Mouse (Mus musculus) G1E (cell line): Measurements from ENCODE around the gene Kcnq1. TPM values are rescaled to one million over a fixed set of nuclear protein-coding genes. Genes with fewer than 3 reads are reported as not detected.

Source experiments
- ATAC-seq: 2 replicates; pipeline ENCODE4 v1.8.0; 2016; ENCODE audit warnings: mild to moderate bottlenecking; ENCODE audit not compliant: insufficient number of reproducible peaks, poor library complexity, low FRiP score, severe bottlenecking; ENCODE audit errors: extremely low read depth
- DNase-seq: peaks from one replicate; pipeline ENCODE4 v3.0.0; 2012; ENCODE audit warnings: low spot score
- H3K27me3 ChIP-seq: 2 replicates; pipeline ENCODE4 v1.6.1; 2012; ENCODE audit warnings: mild to moderate bottlenecking, low read length, inconsistent platforms; ENCODE audit not compliant: insufficient read depth
- H3K36me3 ChIP-seq: replicated peaks from 2 replicates; pipeline ENCODE3; 2012; ENCODE audit warnings: mild to moderate bottlenecking, inconsistent platforms
- H3K4me1 ChIP-seq: 2 replicates; pipeline ENCODE4 v1.6.1; 2012; ENCODE audit warnings: low read depth, low read length, inconsistent platforms, mixed read lengths; ENCODE audit not compliant: insufficient read depth
- H3K4me3 ChIP-seq: 2 replicates; pipeline ENCODE4 v1.5.1; 2012; ENCODE audit warnings: low read depth, mild to moderate bottlenecking, inconsistent platforms, low read length, moderate library complexity, mixed read lengths
- H3K9me3 ChIP-seq: replicated peaks from 2 replicates; pipeline ENCODE4 v1.6.1; 2012; ENCODE audit warnings: inconsistent platforms
- CTCF ChIP-seq: IDR thresholded peaks from 2 replicates; pipeline ENCODE4 v1.5.1; 2012; ENCODE audit warnings: low read depth, low read length, inconsistent platforms, mixed read lengths
- GATA1 ChIP-seq: IDR thresholded peaks from 2 replicates; pipeline ENCODE4 v1.6.1; 2012; ENCODE audit warnings: borderline replicate concordance, low read length, inconsistent platforms, mixed read lengths
- GATA2 ChIP-seq: IDR thresholded peaks from 2 replicates; pipeline ENCODE4 v1.6.1; 2012; ENCODE audit warnings: low read depth, low read length, inconsistent platforms, borderline replicate concordance
- POLR2AphosphoS5 ChIP-seq: IDR thresholded peaks from 2 replicates; pipeline ENCODE4 v1.6.1; 2012; ENCODE audit warnings: low read depth, low read length, inconsistent platforms; ENCODE audit not compliant: insufficient replicate concordance
- TAL1 ChIP-seq: conservative IDR thresholded peaks from 2 replicates; pipeline ENCODE4 v1.6.1; 2012; ENCODE audit warnings: low read depth, low read length, inconsistent platforms, mixed read lengths
- polyA plus RNA-seq: library from polyadenylated mRNA; stranded (reverse); fragments of >175 nt; gene quantifications from 2 replicates; pipeline ENCODE4 v1.2.3, GENCODE M21; 2012
- total RNA-seq, 2 experiments: library from RNA; stranded (forward) in 1 of 2; stranded (reverse) in 1 of 2; fragments of 200-1000 nt in 1 of 2; fragments of >200 nt in 1 of 2; fragmentation: Nextera tagmentation in 1 of 2; gene quantifications; 2 replicates each; pipeline ENCODE4 v1.2.3; 2014 to 2017

The Kcnq1 gene
- total and polyA plus RNA-seq, 3 experiments, result not detected

- no peak for ATAC-seq
- Histone ChIP-seq H3K27me3 (no peaks in the 10 kb centered on the region), H3K36me3 (no peaks in the 10 kb centered on the region), H3K9me3 (no peaks in the 10 kb centered on the region; the same call in 1 of the 2 replicates), H3K4me1 (no peaks in the 10 kb centered on the region), H3K4me3 (no peak overlapping the region)
- DNase-seq, result no peak
- TF ChIP-seq POLR2AphosphoS5, result no peak
- TF ChIP-seq TAL1, result no peak
- TF ChIP-seq GATA1, result no peak
- TF ChIP-seq GATA2, result no peak
- no peak for TF ChIP-seq CTCF
These were observed 100.9 kb downstream of the Kcnq1 start for GRCm38 (mm10) chr7:143207044-143207443.

- no peak for DNase-seq
- peaks cover 2% of the 10 kb centered on the region; the same call in 1 of the 2 replicates for H3K9me3 ChIP-seq
- no peaks in the 10 kb centered on the region for H3K27me3 ChIP-seq
- no peak overlapping the region for H3K4me3 ChIP-seq
- no peaks in the 10 kb centered on the region for H3K36me3 ChIP-seq
- TF ChIP-seq TAL1 (no peak), POLR2AphosphoS5 (no peak), CTCF (no peak), GATA1 (no peak), GATA2 (no peak)
- ATAC-seq, result no peak
- H3K4me1 ChIP-seq, result no peaks in the 10 kb centered on the region
These were observed 104.6 kb downstream of the Kcnq1 start for GRCm38 (mm10) chr7:143210796-143211195.

- peaks cover 56% of the 10 kb centered on the region for H3K36me3 ChIP-seq
These were observed 145.0 kb downstream of the Kcnq1 start for GRCm38 (mm10) chr7:143251206-143251605.

GRCm38 (mm10) chr7:143253126-143253871, 147.1 kb downstream of the Kcnq1 start:
- ATAC-seq, result no peak
- peaks cover 38% of the 10 kb centered on the region for H3K9me3 ChIP-seq
- TF ChIP-seq CTCF, result no peak
- TF ChIP-seq GATA2, result no peak
- no peak for TF ChIP-seq GATA1
- no peak for TF ChIP-seq TAL1
- TF ChIP-seq POLR2AphosphoS5, result no peak
- no peaks in the 10 kb centered on the region for H3K4me1 ChIP-seq
- peaks cover 3% of the 10 kb centered on the region; the same call in 1 of the 2 replicates for H3K27me3 ChIP-seq
- H3K36me3 ChIP-seq, result peaks cover 66% of the 10 kb centered on the region
- H3K4me3 ChIP-seq, result no peak overlapping the region
- no peak for DNase-seq

More at GRCm38 (mm10) chr7:143251206-143251605, 145.0 kb downstream of the Kcnq1 start:
- Histone ChIP-seq H3K27me3 (peaks cover 3% of the 10 kb centered on the region; the same call in 1 of the 2 replicates), H3K4me3 (no peak overlapping the region), H3K4me1 (no peaks in the 10 kb centered on the region), H3K9me3 (peaks cover 38% of the 10 kb centered on the region)
- TF ChIP-seq GATA1 (no peak), CTCF (no peak), TAL1 (no peak), POLR2AphosphoS5 (no peak)
- ATAC-seq, result no peak
- no peak for DNase-seq

- Histone ChIP-seq H3K36me3 (peaks cover 72% of the 10 kb centered on the region), H3K27me3 (peaks cover 3% of the 10 kb centered on the region; the same call in 1 of the 2 replicates), H3K4me3 (no peak overlapping the region), H3K4me1 (no peaks in the 10 kb centered on the region), H3K9me3 (peaks cover 38% of the 10 kb centered on the region)
- no peak for DNase-seq
- ATAC-seq, result no peak
- TF ChIP-seq GATA2 (no peak), CTCF (no peak), POLR2AphosphoS5 (no peak), GATA1 (no peak), TAL1 (no peak)
These were observed 148.7 kb downstream of the Kcnq1 start for GRCm38 (mm10) chr7:143254901-143255300.

- ATAC-seq, result no peak
- Histone ChIP-seq H3K36me3 (peaks cover 75% of the 10 kb centered on the region), H3K4me1 (no peaks in the 10 kb centered on the region), H3K27me3 (no peaks in the 10 kb centered on the region), H3K4me3 (no peak overlapping the region), H3K9me3 (no peaks in the 10 kb centered on the region)
- no peak for DNase-seq
- TF ChIP-seq POLR2AphosphoS5, result no peak
These were observed 155.1 kb downstream of the Kcnq1 start for GRCm38 (mm10) chr7:143261246-143261645.
